Mouse (Mus musculus) brain, adult 10 weeks (tissue): ENCODE measurements around the gene Ppp3cb. TPM values are rescaled to one million over a fixed set of nuclear protein-coding genes. Genes with fewer than 3 reads are reported as not detected.

Experiments used
- polyA plus RNA-seq: library from polyadenylated mRNA; stranded (reverse); fragments of 350-450 nt; fragmentation: Illumina TruSeq; extraction: RNeasy Lipid Tissue Mini Kit (QIAGEN cat#74804); gene quantifications from one replicate; pipeline ENCODE4 v1.2.3, GENCODE M21; 2015; ENCODE audit warnings: low read depth, low replicate concordance

Gene Ppp3cb
- polyA plus RNA-seq, result 266 TPM

GRCm38 (mm10) chr14:20546415-20546814 lies at the start of gene Ppp3cb:
TSS of gene Ppp3cb (minus strand) at chr14:20546573.

DNA sequence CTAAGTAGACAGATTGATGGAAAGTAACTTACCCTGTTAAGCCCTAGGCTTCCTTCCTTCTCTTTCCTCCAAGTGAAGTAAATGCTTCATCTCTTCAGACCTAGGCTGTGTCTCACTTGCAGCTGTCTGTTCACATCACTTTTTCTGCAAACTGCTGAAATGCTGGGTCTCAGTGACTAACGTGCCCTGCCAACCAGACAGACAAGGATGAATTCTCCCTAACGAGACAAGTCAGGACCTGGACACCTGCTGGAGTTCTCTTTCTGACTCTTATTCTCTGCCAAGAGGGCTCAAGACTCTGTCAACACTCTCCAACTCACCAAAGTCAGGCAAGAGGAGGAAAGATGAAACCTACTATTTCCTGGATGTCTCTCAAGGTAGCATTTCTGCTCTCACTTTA lies 49.8 kb downstream of the Ppp3cb start, which contains the start of gene Mss51:
Gene Mss51 (minus strand): TSS at position 299 of the 400 bp plus-strand sequence.

GRCm38 (mm10) chr14:20479291-20480194 lies 66.8 kb downstream of the Ppp3cb start, which contains the start of gene Anxa7:
TSS of gene Anxa7 (minus strand) at chr14:20480133.

DNA sequence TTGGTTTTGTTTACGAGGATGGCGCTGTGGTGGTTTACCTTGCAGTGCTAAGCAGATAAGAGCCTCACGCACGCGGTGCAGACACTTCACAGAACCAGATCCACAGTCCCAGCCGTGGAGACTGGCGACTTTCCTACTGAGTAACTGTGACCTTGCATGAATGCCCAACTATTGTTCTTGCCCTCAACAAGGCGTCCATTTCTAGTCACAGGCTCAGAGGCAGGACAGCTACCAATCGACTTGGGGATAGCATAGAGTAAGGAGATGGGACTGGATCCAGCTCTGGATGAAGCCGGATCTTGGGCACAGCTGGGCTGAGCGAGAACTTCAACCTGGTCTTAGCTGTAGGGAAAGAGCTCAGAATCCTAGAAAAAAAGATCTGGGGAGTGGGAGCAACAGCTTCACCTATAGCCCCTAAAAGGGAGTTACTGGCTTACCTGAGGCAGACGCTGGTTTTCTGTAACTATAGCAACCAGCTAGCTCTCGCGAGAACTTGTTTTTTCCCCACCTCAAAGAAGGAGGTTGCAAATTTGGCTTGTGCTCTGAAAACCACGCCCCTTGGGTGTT lies 94.5 kb downstream of the Ppp3cb start, which contains the start of gene Cfap70:
Gene Cfap70 (minus strand): TSS at position 462 of the 567 bp plus-strand sequence.

Other genes starting within 250 kb of the Ppp3cb start
- gene Ecd, start 198.5 kb downstream of the Ppp3cb start, polyA plus RNA-seq, result 47.2 TPM
- gene Fam149b, start 198.4 kb downstream of the Ppp3cb start, polyA plus RNA-seq, result 40.3 TPM
- gene Dnajc9, start 157.7 kb downstream of the Ppp3cb start, polyA plus RNA-seq, result 51.1 TPM
- gene Mrps16, start 152.9 kb downstream of the Ppp3cb start, polyA plus RNA-seq, result 61.7 TPM
- 0.88 TPM for gene Cfap70, start 94.3 kb downstream of the Ppp3cb start, polyA plus RNA-seq
- 85.4 TPM for gene Anxa7, start 66.4 kb downstream of the Ppp3cb start, polyA plus RNA-seq
- 0.33 TPM for gene Mss51, start 49.7 kb downstream of the Ppp3cb start, polyA plus RNA-seq
- 42.2 TPM for gene Usp54, start 94.5 kb upstream of the Ppp3cb start, polyA plus RNA-seq
- not detected for gene Myoz1, start 110.0 kb upstream of the Ppp3cb start, polyA plus RNA-seq
- not detected for gene Synpo2l, start 121.8 kb upstream of the Ppp3cb start, polyA plus RNA-seq
- 57.9 TPM for gene Sec24c, start 127.7 kb upstream of the Ppp3cb start, polyA plus RNA-seq
- gene Fut11, start 148.4 kb upstream of the Ppp3cb start, polyA plus RNA-seq, result 14.1 TPM
- gene Chchd1, start 156.4 kb upstream of the Ppp3cb start, polyA plus RNA-seq, result 163 TPM
- 95.7 TPM for gene Zswim8, start 161.0 kb upstream of the Ppp3cb start, polyA plus RNA-seq
- gene Ndst2, start 188.0 kb upstream of the Ppp3cb start, polyA plus RNA-seq, result 14.9 TPM
- gene Camk2g, start 247.5 kb upstream of the Ppp3cb start, polyA plus RNA-seq, result 264 TPM